Mouse (Mus musculus): ENCODE results near the gene Gmeb2. TPM values are rescaled to one million over a fixed set of nuclear protein-coding genes. Genes with fewer than 3 reads are reported as not detected.

Gene Gmeb2
- 28.0 TPM for polyA plus RNA-seq (2017; shearing (Covaris generic))

DNA sequence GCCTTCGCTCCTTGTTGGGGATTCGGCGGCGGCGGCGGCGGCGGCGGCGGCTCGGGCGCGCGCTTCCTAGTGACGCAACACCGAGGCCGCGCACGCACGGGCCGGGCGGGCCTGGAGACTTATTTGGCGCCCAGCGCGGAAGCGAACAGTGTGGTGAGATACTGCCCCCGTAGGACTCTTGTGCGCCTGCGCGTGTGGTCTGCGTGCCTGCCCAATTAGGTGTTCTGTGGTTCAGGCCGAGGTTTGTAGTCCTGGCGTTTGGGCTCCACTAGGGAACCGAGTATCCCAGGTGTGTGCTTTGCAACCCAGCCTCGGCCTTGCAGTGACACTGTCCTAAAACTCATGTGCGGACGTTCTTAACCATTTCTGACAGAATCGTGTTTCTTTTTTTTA lies at the start of gene Gmeb2:
Gene Gmeb2 (minus strand): TSS at position 78 of the 393 bp plus-strand sequence.

DNA sequence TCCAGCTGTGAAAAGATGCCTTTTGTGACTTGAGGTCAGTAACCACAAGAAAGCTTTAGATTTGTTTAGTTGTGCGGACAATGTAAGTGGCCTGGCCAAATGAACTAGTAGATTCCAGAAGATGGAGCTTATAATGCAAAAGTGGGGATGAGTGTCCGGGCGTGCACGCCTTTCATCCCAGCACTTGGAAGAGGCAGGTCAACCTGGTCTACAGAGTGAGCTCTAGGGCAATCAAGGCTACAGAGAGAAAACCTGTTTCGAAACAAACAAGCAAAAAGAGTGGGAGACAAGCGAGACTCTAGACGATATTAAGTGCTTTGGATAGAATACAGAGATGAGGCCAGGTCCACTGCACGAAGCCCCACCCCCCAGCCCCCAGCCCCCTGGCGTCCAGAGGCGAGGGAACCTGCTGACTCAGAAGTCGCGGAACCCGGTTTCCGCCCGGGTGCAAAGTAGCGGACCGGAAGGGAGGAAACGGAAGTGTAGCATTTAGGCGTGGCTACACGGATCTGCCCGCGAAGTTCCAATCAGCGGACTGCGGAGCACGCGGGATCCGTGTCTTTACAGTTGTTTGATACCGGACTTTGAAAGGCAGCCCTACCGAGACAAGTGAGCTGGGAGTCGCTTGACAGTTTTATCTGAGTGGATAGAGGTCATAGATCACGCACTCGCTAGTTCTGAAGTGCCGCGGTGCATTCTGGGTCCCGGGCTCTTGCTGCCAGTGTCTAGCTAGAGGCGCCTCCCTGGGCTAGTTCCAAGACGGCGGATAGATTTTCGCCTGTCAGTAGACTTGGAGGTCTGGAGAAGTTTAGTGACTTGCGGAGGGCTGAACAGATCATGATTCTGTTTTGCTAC lies 31.6 kb upstream of the Gmeb2 start, which contains the start of gene Rtel1:
Gene Rtel1 (plus strand): TSS at position 492 of the 855 bp plus-strand sequence.

DNA sequence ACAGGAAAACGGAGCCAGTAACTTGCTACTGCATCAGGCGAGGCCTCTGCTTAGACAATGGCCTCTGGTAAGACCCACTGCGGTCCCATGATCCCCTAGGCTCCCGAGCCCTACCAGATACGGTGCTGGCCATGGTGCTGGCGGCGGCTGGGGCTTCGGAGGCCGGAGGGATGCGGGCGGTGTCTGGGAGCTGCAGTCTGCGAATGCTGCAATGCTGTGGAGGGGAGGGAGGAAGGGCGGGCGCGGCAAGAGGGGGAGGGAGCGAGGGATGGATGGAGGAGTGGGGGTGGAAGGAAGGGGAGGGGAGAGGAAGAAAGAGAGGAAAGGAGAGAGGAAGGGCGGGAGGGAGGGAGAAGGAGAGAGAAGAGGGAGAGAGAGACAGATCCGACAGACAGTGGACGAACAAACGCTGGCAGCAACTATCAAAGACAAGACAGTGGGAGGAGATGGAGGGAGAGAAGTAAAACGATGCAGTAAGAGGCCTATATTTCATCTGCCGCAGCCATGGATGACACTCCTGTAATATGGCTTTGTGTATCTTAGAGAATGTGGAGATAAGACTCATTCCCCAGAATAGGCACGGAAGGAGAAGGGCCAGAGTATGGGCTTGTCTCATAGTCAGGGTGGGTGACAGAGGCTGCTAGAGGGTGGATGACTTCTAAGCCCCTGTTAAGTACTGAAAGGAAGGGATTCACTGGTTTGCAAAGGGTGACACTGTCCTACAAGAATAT lies 26.4 kb upstream of the Gmeb2 start, which contains the start of gene Stmn3:
Gene Stmn3 (minus strand): TSS at position 421 of the 731 bp plus-strand sequence.

DNA sequence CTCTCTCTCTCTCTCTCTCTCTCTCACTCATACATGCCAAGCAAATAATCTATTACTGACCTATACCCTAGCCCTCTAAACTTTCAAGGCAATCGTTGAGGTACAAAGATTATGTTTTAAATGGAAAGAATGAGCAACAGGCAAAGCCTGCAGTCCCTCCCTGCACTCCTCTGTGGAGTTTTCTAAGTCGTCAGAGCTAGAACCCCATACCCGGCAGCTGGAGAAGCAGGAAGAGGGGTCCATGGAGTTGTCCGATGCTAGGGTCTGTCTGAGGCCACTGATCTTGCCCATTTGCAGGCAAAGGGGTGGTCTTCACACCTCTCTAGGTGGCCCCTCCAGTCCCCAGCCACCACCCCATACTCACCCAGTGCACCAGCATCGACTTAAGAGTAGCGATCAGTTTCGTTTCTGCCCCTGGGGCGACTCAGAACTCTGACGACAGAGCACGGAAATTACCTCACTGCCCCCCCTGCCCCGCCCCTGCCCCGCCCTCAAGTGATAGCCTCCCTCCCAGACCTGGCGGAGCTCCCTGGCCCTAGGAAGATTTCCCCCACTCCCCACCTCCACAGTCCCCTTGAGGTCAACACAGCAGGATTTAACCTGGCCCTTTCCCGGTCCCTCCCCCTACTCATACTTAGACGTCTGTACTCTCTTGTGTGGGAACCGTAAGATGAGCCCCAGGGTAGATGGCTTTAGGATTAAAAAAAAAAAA lies 46.1 kb downstream of the Gmeb2 start, which contains the start of gene Helz2:
Gene Helz2 (minus strand): TSS at position 426 of the 712 bp plus-strand sequence.

DNA sequence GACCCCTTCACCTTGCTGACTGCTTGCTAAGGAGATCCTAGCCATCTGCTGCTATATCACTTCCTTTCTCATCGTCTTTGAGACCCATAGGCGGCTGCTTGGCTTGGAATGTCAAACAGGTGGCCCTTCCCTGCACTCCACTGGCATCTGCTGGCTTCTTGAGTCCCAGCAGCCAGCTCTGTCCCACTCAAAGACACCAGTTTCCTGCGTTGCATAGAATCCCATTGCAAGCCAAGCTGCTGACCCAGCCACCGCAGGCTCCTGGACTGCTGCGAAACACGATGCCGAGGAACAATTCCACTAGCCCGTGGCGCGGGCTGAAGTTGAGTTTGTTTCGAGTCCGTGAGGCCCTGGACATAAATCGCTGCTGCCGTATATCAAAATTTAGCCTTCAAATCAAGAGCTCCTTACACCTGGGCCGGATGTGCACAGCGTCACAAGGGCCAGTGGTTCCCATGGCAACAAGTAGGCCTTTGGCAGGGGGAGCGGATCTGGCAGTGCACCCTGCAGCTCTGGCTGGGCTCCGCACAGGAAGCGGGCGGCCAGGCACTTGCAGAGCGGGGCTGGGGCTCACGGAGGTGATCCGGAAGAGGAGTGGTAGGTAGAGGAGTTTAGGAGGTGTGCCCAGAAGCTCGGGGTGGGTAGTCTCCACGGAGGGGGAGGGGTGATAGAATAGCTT lies 68.2 kb downstream of the Gmeb2 start, which contains the start of gene Fndc11:
Gene Fndc11 (plus strand): TSS at position 476 of the 679 bp plus-strand sequence.

DNA sequence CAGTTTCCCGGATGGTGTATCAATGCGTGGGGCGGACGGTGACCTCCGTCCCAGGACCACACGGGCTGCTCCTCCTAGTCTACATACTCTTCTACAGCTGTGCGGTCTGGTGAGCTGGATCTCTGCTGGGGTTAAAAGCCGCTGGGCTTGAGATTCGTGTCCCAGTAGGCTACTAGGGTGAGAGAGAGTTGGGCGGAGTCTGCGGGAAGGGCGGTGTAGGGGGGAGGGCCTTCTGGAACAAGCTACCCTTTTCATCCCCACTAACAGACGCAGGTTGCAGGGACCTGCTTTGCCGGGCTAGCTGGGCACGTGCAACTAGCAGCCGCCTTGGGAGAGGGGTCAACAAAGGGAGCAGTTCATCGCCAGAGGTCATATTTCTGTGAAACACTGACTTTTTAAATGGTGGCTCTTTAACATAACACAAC lies 74.8 kb downstream of the Gmeb2 start, which contains the start of gene Srms:
Gene Srms (minus strand): TSS at position 165 of the 425 bp plus-strand sequence.

DNA sequence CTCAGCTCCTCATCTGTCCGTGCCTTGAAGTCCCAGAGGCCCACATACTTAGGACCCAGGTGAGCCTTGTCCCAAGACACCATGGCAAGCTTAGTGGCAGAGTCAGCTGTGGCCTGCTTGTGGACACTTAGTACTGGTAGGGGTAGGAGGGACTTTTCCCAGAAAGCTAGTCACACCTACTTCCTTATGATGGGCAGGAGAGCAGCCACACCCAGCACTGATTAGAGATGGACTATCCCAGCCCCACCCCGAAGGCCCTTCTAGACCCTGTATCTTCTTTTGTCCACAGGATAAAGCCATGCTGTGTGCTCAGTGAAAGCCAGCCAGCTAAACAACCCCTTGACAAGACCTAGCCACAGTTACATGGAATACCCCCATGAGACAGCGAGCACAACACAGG lies 85.4 kb downstream of the Gmeb2 start, which contains the start of gene Ptk6:
Gene Ptk6 (minus strand): TSS at position 368 of the 400 bp plus-strand sequence.

Other genes starting within 250 kb of the Gmeb2 start
- gene Chrna4, start 244.5 kb downstream of the Gmeb2 start, polyA plus RNA-seq (2017; shearing (Covaris generic)) = not detected
- gene Kcnq2, start 152.7 kb downstream of the Gmeb2 start, polyA plus RNA-seq (2017; shearing (Covaris generic)) = 0.07 TPM
- not detected for gene Eef1a2, start 131.0 kb downstream of the Gmeb2 start, polyA plus RNA-seq (2017; shearing (Covaris generic))
- gene Ppdpf, start 100.8 kb downstream of the Gmeb2 start, polyA plus RNA-seq (2017; shearing (Covaris generic)) = 337 TPM
- not detected for gene Ptk6, start 85.2 kb downstream of the Gmeb2 start, polyA plus RNA-seq (2017; shearing (Covaris generic))
- gene Srms, start 74.8 kb downstream of the Gmeb2 start, polyA plus RNA-seq (2017; shearing (Covaris generic)) = 0.86 TPM
- gene Fndc11, start 68.0 kb downstream of the Gmeb2 start, polyA plus RNA-seq (2017; shearing (Covaris generic)) = 0.75 TPM
- gene Helz2, start 46.0 kb downstream of the Gmeb2 start, polyA plus RNA-seq (2017; shearing (Covaris generic)) = 20.5 TPM
- not detected for gene Stmn3, start 26.5 kb upstream of the Gmeb2 start, polyA plus RNA-seq (2017; shearing (Covaris generic))
- 73.0 TPM for gene Rtel1, start 31.7 kb upstream of the Gmeb2 start, polyA plus RNA-seq (2017; shearing (Covaris generic))
- gene Zgpat, start 76.9 kb upstream of the Gmeb2 start, polyA plus RNA-seq (2017; shearing (Covaris generic)) = 105 TPM
- 131 TPM for gene Arfrp1, start 77.4 kb upstream of the Gmeb2 start, polyA plus RNA-seq (2017; shearing (Covaris generic))
- gene Lime1, start 92.0 kb upstream of the Gmeb2 start, polyA plus RNA-seq (2017; shearing (Covaris generic)) = 247 TPM
- 2.1 TPM for gene Zbtb46, start 171.4 kb upstream of the Gmeb2 start, polyA plus RNA-seq (2017; shearing (Covaris generic))
- gene Abhd16b, start 205.2 kb upstream of the Gmeb2 start, polyA plus RNA-seq (2017; shearing (Covaris generic)) = not detected
- gene Tpd52l2, start 209.1 kb upstream of the Gmeb2 start, polyA plus RNA-seq (2017; shearing (Covaris generic)) = 82.2 TPM
- gene Dnajc5, start 232.4 kb upstream of the Gmeb2 start, polyA plus RNA-seq (2017; shearing (Covaris generic)) = 114 TPM

Measured in CD4-positive, CD25-positive, alpha-beta regulatory T cell (primary cell).